Mouse (Mus musculus) layer of hippocampus, postnatal 25 days (tissue): Measurements from ENCODE around the gene Bivm. TPM values are rescaled to one million over a fixed set of nuclear protein-coding genes. Genes with fewer than 3 reads are reported as not detected.
A peak's percentile ranks its signal among the peaks of the same experiment; 100 is the strongest.

Experiments
- DNase-seq, 2 experiments: peaks; one replicate each; pipeline ENCODE4 v3.0.0; 2022; ENCODE audit warnings: mixed read lengths in 2 of 2, low spot score in 1 of 2; ENCODE audit errors: extremely low spot score in 1 of 2
- total RNA-seq, 2 experiments: library from RNA; stranded (reverse); gene quantifications; 2 replicates each; pipeline ENCODE4 v1.2.3; 2021

Gene Bivm
- total RNA-seq, result 10 to 100 TPM; 34.1 to 40.1 TPM

DNA sequence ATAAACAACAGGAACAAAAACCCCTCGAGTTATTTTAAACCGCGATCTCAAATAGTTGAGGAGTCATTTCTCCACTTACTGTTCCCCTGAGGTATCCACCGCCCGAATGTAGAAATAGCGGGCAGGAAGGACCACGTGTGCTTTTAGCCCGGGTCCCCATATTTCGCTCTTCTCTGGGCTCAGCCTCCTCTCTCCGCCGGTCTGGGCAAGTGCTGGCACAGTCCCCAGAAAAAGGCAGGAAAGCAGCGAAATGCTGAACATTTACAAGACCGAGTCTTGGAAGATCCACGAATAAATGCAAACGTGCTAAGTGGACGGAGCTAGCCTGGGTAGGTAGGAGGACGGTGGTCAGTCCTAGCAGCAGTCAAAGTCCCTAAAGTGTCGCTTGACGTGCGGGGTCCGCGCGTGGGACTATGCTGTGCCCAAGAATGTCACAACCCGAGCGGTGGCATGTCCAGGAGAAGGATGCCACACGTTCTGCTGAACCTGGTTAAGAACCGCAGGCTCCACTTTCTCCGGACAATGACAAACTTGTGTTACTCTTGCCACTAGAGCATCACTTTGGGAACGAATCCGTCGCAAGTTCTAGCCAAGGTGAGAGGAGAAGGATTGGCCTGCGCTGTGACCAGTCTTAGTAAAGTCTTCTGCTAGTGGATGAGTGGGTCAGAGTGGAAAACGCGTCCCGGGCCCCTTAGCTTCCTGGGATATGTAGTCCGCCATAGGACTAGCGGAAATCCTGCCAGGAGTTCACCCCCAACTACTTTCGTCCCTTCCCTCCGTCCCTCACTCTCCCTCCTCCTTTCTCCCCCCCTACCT, at the start of gene Bivm, which contains the start of gene Kdelc1:
TSS of gene Bivm (plus strand) at position 719 of the 816 bp plus-strand sequence.
TSS of gene Kdelc1 (minus strand) at position 570 of the 816 bp plus-strand sequence.
- DNase-seq, result peak; percentile 56 to 65

GRCm38 (mm10) chr1:44101448-44102225, 17.1 kb upstream of the Bivm start:
- peak in 1 of 2 experiments; percentile 7 for DNase-seq

- DNase-seq, result peak; percentile 82 to 84
These were observed 16.5 kb upstream of the Bivm start, which contains the start of gene Tex30 for GRCm38 (mm10) chr1:44102259-44102717. Tex30 (minus strand) TSS chr1:44102441.

DNA sequence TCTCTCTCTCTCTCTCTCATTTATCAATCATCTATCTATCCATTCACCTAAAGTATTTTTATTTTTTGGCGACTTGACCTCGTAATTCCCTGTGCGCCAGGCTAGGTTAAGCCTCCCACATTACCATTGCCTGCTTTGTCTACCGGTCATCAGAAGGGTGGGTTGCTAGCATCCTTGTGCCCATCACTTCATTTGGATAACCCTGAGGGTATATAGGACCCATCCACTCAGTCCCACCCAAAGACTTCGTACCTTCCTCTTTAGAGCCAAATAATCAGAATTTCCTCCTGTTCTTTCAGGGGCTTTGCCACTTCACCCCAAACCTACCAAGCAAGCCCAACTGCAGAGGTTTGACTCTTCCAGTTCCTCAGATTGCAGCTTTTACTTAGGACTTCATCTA, 15.8 kb upstream of the Bivm start:
- no peak for DNase-seq

- DNase-seq, result no peak
These were observed 1.2 kb upstream of the Bivm start for GRCm38 (mm10) chr1:44117571-44117970.

GRCm38 (mm10) chr1:44119201-44120073, 680 bp downstream of the Bivm start:
- DNase-seq, result peak; percentile 69

- no peak for DNase-seq
These were observed 1.3 kb downstream of the Bivm start for GRCm38 (mm10) chr1:44120074-44120406.

DNA sequence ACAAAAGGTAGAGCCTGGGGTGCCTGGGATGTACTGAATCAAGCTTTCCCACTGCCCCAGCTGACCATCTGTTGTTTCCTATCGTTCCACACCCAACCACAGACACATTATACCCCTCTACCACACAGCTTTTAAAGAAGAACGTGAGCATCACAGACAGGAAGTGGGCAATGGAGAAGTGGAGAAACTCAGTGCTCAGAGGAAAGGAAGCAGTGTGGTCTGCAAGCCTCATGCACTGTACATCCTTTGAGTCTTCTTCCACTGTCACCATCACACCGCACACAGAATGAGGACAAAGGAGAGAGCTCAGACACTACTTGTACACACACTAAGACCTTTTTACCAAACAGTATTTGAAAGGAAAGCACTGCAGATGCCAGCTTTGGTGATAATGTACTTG, 3.5 kb downstream of the Bivm start:
- DNase-seq, result no peak

DNA sequence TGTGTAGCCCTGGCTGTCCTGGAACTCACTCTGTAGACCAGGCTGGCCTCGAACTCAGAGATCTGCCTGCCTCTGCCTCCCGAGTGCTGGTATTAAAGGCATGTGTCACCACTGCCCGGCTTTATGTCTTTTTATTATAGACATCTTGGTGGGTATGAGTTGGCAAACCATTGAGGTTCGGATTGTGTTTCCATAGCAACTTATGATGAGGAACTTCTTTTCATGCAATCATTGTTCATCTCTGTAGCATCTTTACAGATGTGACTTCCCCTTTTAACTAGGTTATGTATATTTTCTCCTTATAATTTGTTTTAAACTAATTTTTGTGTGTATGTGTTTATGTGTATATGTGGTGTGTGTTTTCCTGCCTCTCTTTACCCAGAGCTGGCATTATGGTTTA, 6.8 kb downstream of the Bivm start:
- no peak for DNase-seq

- no peak for DNase-seq
These were observed 11.3 kb downstream of the Bivm start for GRCm38 (mm10) chr1:44129929-44130581.

DNA sequence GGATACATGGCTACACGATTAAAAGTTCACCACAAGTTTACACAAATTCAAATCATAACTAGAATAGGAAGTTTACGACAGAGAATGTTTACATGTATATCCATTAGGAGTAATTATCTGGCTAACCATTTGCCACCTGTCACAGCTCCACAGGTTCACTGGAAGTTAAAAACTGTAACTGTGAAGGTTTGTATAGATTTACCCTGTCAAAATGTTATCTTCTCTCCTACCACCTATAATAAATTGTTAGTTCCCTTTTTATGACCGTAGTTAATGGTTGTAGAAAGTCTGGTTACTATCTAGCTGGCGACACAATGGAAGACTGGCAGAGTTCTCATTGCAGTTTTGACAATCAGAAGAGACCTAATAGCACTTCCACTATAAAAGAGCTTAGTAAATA, 21.5 kb downstream of the Bivm start:
- no peak for DNase-seq

DNA sequence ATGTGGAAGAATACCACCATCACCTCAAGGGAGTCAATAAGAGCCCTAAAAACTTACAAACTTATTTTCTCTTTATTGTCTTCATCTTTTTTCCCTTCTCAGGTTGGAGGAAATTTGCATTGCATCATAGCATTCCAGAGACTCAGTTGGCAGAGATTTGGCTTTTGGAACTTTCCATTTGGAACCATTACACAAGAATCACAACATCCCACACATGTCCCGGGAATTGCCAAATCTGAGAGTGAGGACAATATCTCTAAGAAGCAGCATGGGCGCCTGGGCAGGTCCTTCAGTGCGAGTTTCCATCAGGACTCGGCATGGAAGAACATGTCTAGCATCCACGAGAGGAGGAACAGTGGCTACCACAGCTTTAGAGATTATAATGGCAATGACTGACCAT, 24.0 kb downstream of the Bivm start:
- DNase-seq, result no peak

GRCm38 (mm10) chr1:44147563-44148381, 29.0 kb downstream of the Bivm start, which contains the start of gene Ercc5:
Ercc5 (plus strand) TSS chr1:44147744.
- DNase-seq, result peak; percentile 71 to 74

- DNase-seq, result no peak
These were observed 29.9 kb downstream of the Bivm start for GRCm38 (mm10) chr1:44148706-44149105.

GRCm38 (mm10) chr1:44155287-44155686, 36.5 kb downstream of the Bivm start:
- no peak for DNase-seq

GRCm38 (mm10) chr1:44158317-44158716, 39.6 kb downstream of the Bivm start:
- no peak for DNase-seq

DNA sequence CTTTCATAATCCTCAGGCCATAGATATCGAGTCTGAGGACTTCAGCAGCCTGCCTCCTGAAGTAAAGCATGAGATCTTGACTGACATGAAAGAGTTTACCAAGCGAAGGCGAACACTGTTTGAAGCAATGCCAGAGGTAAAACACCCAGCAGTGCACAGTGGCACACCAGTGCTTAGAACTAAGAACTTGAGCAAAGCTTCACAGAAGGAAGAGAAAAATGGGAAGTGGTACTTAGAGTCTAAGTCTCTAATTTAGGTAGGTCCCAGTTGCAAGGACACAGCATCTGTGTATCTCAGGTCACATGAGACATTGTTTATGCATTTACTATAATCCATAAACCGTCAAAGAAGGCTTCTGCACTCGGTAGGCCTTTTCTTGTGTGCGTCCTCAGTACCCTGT, 43.1 kb downstream of the Bivm start:
- no peak for DNase-seq

- DNase-seq, result no peak
These were observed 43.6 kb downstream of the Bivm start for GRCm38 (mm10) chr1:44162389-44162788.

GRCm38 (mm10) chr1:44167859-44168383, 49.2 kb downstream of the Bivm start:
- no peak for DNase-seq
